Mouse (Mus musculus) midbrain, postnatal 0 days (tissue): ENCODE results near the gene Nmu. TPM values are rescaled to one million over a fixed set of nuclear protein-coding genes. Genes with fewer than 3 reads are reported as not detected.
A peak's percentile ranks its signal among the peaks of the same experiment; 100 is the strongest.

Experiments used
- ATAC-seq: fragments of 200-750 bp; cut with Nextera tagmentation; 2 replicates; pipeline ENCODE4 v1.8.0; 2017; ENCODE audit warnings: moderate number of reproducible peaks, mild to moderate bottlenecking, moderate TSS enrichment, moderate library complexity; ENCODE audit not compliant: low FRiP score
- DNase-seq: peaks from one replicate; pipeline ENCODE4 v3.0.0-alpha.2; 2015; ENCODE audit warnings: low spot score
- H3K27ac ChIP-seq: fragments of 300-500 bp; sonication (generic); 2 replicates; pipeline ENCODE4 v1.5.1; 2014; ENCODE audit warnings: low read depth, mild to moderate bottlenecking, low read length, mixed read lengths
- H3K27me3 ChIP-seq: fragments of 300-500 bp; sonication (generic); 2 replicates; pipeline ENCODE4 v1.6.1; 2014; ENCODE audit warnings: low read length, control low read depth, mixed read lengths; ENCODE audit not compliant: insufficient read depth
- H3K36me3 ChIP-seq: fragments of 300-500 bp; sonication (generic); 2 replicates; pipeline ENCODE4 v1.6.1; 2014; ENCODE audit warnings: low read length, control low read depth, mixed read lengths; ENCODE audit not compliant: insufficient read depth
- H3K4me1 ChIP-seq: fragments of 300-500 bp; sonication (generic); 2 replicates; pipeline ENCODE4 v1.6.1; 2014; ENCODE audit warnings: mild to moderate bottlenecking, control low read depth, antibody characterized with exemption, low read length, mixed read lengths; ENCODE audit not compliant: insufficient read depth
- H3K4me2 ChIP-seq: fragments of 300-500 bp; sonication (generic); 2 replicates; pipeline ENCODE4 v1.6.1; 2014; ENCODE audit warnings: low read depth, mild to moderate bottlenecking, low read length, mixed read lengths; ENCODE audit not compliant: poor library complexity, severe bottlenecking
- H3K4me3 ChIP-seq: fragments of 300-500 bp; sonication (generic); 2 replicates; pipeline ENCODE4 v1.5.1; 2014; ENCODE audit warnings: low read depth, mild to moderate bottlenecking, low read length, moderate library complexity
- H3K9ac ChIP-seq: fragments of 300-500 bp; sonication (generic); replicated peaks from 2 replicates; pipeline ENCODE4 v1.6.1; 2014; ENCODE audit warnings: mild to moderate bottlenecking, low read length, moderate library complexity, mixed read lengths; ENCODE audit not compliant: poor library complexity, severe bottlenecking
- H3K9me3 ChIP-seq: fragments of 300-500 bp; sonication (generic); 2 replicates; pipeline ENCODE4 v1.6.1; 2016; ENCODE audit warnings: low read length, control low read depth
- CTCF ChIP-seq: IDR thresholded peaks from 2 replicates; pipeline ENCODE4 v1.5.1; 2016; ENCODE audit warnings: antibody characterized with exemption, mild to moderate bottlenecking
- WGBS: fragments of 180-500 bp; shearing (Covaris S2); extraction: QIAGEN DNeasy Blood & Tissue Kit; methylation state at CpG from one replicate; pipeline ENCODE4 v1.1.7; 2014; 5-methylcytosine and 5-hydroxymethylcytosine counted together
- polyA plus RNA-seq: library from polyadenylated mRNA; unstranded; fragments of >200 nt; fragmentation: Nextera tagmentation; extraction: Ambion mirVana; gene quantifications from 2 replicates; pipeline ENCODE4 v1.2.1, GENCODE M21; 2015
- total RNA-seq: library from RNA; depleted of rRNA; stranded (reverse); fragments of >200 nt; gene quantifications from 2 replicates; pipeline ENCODE4 v1.2.3, GENCODE M21; 2014

Gene Nmu
- total and polyA plus RNA-seq, 2 experiments from 2014 or later = 1.1 TPM; not detected in 1

DNA sequence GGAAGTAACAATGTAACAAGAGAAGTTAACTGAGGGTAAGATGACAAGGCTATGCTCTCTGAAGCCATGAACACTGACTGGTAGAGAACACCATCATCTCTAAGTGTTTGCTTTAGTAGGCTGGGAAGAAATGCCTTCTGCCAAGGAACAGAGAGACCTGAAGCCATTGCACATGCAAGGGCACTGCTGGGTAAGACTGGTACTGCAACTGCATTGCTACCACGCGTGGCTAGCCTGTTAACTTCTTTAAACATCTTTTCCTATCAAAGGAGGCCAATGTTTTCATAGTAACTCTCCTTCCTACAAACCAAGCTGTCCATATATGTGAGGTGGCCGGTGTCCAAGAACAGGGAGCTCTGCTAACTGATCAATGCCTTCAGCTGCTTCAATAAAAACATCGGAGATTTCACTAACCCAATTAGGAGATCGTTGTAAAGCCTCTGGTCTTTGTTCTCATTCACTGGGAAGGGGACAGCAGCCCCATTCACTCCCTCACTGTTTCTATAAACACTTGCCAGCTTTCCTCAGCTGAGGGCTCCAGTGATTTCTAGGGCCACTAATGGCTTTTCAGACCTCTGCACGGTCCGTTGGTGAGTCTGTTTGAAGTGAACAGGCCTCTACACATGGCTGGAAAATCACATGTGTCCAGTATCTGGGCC lies 11.5 kb downstream of the Nmu start:
- no peak overlapping the region for H3K27ac ChIP-seq
- H3K27me3 ChIP-seq = no peaks in the 10 kb centered on the region
- H3K4me1 ChIP-seq = no peaks in the 10 kb centered on the region
- no peaks in the 10 kb centered on the region for H3K36me3 ChIP-seq
- no peak overlapping the region for H3K4me3 ChIP-seq
- DNase-seq (peak; percentile 36), ATAC-seq (0 out of 2 replicates have a peak, but pooled peaks have one; percentile 13)
- TF ChIP-seq CTCF = peak; percentile 19; the same call in 1 of the 2 replicates
- WGBS = 41% methylated on average over 7 of the region's 7 CpGs
- no peaks in the 10 kb centered on the region for H3K9me3 ChIP-seq
- H3K4me2 ChIP-seq = no peak overlapping the region
- no peak overlapping the region for H3K9ac ChIP-seq

DNA sequence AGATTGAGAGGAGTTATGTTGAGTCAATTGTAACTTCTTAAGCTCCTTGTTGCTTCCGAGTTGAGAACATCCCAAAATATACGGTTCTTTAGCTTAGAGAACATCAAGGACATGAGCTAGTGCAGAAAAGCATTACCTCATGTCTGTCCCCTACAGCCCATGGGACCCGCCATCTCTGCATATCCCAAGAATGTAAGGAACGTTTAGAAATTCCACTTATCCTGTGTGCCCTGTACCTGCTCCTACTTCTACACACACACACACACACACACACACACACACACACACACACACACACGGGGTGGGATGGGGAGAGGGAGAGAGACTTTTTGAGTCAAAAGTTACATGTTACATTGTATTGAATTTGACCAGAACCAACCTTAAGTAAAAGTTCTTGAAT lies 12.1 kb downstream of the Nmu start:
- 76% methylated on average over 5 of the region's 5 CpGs for WGBS
- no peak overlapping the region for H3K9ac ChIP-seq
- no peak for TF ChIP-seq CTCF
- H3K4me2 ChIP-seq = no peak overlapping the region
- H3K36me3 ChIP-seq = no peaks in the 10 kb centered on the region
- H3K4me3 ChIP-seq = no peak overlapping the region
- ATAC-seq = no peak
- no peak overlapping the region for H3K27ac ChIP-seq
- H3K9me3 ChIP-seq = no peaks in the 10 kb centered on the region
- no peaks in the 10 kb centered on the region for H3K27me3 ChIP-seq
- H3K4me1 ChIP-seq = no peaks in the 10 kb centered on the region
- no peak for DNase-seq

DNA sequence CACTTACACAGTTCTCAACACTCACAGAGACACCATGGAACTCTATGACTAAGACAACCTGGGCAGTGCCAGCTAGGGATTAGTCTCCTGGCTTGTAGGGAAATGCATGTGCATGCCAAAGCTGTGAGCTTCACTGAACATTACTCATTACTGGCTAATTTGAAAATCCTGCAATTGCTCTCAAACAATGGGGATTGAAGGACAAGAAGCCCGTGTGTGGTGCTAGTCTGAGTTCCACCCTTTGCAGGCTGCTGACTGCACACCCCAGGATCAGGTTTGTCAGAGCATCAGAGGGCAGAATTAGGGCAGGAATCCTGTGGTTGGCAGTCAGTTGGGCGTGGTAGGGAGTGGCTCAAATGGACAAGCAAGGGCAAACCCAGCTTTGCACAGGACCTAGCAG lies 17.5 kb downstream of the Nmu start:
- H3K9me3 ChIP-seq = no peaks in the 10 kb centered on the region
- no peaks in the 10 kb centered on the region for H3K4me1 ChIP-seq
- no peaks in the 10 kb centered on the region for H3K27me3 ChIP-seq
- H3K36me3 ChIP-seq = no peaks in the 10 kb centered on the region
- H3K27ac ChIP-seq = no peak overlapping the region
- WGBS = 55% methylated on average over 2 of the region's 2 CpGs
- DNase-seq (peak; percentile 31), ATAC-seq (no peak)
- no peak overlapping the region for H3K9ac ChIP-seq
- H3K4me2 ChIP-seq = no peak overlapping the region
- TF ChIP-seq CTCF = no peak
- H3K4me3 ChIP-seq = no peak overlapping the region

GRCm38 (mm10) chr5:76340931-76341330 lies 22.7 kb downstream of the Nmu start:
- ATAC-seq = no peak
- WGBS = 82% methylated on average over 2 of the region's 2 CpGs

GRCm38 (mm10) chr5:76337100-76337499 lies 26.5 kb downstream of the Nmu start:
- no peaks in the 10 kb centered on the region for H3K9me3 ChIP-seq
- H3K27ac ChIP-seq = no peak overlapping the region
- H3K27me3 ChIP-seq = no peaks in the 10 kb centered on the region
- H3K4me1 ChIP-seq = no peaks in the 10 kb centered on the region
- H3K36me3 ChIP-seq = no peaks in the 10 kb centered on the region
- no peak overlapping the region for H3K4me2 ChIP-seq
- DNase-seq (no peak), ATAC-seq (no peak)
- no peak overlapping the region for H3K4me3 ChIP-seq
- TF ChIP-seq CTCF = no peak
- WGBS = 88% methylated on average over 8 of the region's 8 CpGs
- H3K9ac ChIP-seq = no peak overlapping the region

More at GRCm38 (mm10) chr5:76340931-76341330, 22.7 kb downstream of the Nmu start:
- TF ChIP-seq CTCF = no peak
- Histone ChIP-seq H3K9ac (no peak overlapping the region), H3K4me2 (no peak overlapping the region), H3K9me3 (no peaks in the 10 kb centered on the region), H3K4me1 (no peaks in the 10 kb centered on the region), H3K27me3 (no peaks in the 10 kb centered on the region), H3K36me3 (no peaks in the 10 kb centered on the region), H3K4me3 (no peak overlapping the region), H3K27ac (no peak overlapping the region)
- DNase-seq = no peak

- H3K9ac ChIP-seq = no peak overlapping the region
- H3K27ac ChIP-seq = no peak overlapping the region
- no peak overlapping the region for H3K4me2 ChIP-seq
- H3K4me3 ChIP-seq = no peak overlapping the region
- DNase-seq = no peak
- H3K4me1 ChIP-seq = no peaks in the 10 kb centered on the region
- 37% methylated on average over 4 of the region's 4 CpGs for WGBS
- no peak for TF ChIP-seq CTCF
- no peaks in the 10 kb centered on the region for H3K36me3 ChIP-seq
- no peaks in the 10 kb centered on the region for H3K9me3 ChIP-seq
- H3K27me3 ChIP-seq = no peaks in the 10 kb centered on the region
- no peak for ATAC-seq
Measured at GRCm38 (mm10) chr5:76333833-76334232, 29.8 kb downstream of the Nmu start.
